Mouse (Mus musculus) right cerebral cortex, postnatal 10 days (tissue): ENCODE measurements around the gene Syndig1l.

Experiments
- DNase-seq, 2 experiments: peaks; one replicate each; pipeline ENCODE4 v3.0.0; 2021; ENCODE audit warnings: low spot score in 2 of 2

Gene Syndig1l

GRCm38 (mm10) chr12:84674666-84675526 lies 23.7 kb downstream of the Syndig1l start:
- no peak for DNase-seq

- DNase-seq: no peak
Observed at GRCm38 (mm10) chr12:84671646-84672045, 27.0 kb downstream of the Syndig1l start.

GRCm38 (mm10) chr12:84670555-84670954 lies 28.1 kb downstream of the Syndig1l start:
- DNase-seq: no peak

DNA sequence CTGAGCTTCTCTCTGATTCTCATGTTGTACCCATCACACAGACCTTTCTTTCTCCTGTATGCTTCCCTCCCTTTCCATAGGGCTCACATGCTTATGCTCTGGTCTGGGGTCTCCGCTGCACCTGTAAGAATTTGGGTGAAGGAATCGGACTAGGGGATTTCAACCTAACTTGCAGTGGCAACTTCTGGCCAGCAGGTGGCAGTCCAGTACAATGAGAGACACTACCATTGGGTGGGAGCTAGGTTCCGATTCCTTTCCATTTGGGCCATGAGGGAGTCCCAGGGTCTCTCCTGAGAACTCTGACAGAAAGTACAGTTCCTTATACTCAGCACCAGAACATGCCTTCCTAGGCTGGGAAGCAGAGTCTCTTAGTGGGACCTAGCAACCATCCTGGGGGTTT lies 44.7 kb downstream of the Syndig1l start:
- DNase-seq: peak; percentile 64 to 85

DNA sequence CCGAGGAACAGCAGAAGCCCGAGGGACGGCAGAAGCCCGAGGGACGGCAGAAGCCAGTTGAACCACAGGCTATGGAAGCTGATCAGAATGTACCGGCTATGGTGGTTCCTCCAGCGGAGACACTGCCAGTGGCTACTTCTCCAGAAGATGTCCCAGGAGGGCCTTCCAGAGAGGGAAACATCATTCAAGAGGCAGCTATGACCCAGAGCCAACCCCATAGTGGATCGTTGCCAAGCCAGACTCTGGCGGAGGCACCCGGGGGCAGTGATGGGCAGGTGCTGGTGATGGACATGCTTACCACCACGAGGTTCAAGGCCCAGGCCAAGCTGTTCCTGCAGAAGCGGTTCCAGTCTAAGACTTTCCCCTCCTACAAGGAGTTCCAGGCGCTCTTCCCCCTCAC lies 48.4 kb downstream of the Syndig1l start:
- DNase-seq: no peak

DNA sequence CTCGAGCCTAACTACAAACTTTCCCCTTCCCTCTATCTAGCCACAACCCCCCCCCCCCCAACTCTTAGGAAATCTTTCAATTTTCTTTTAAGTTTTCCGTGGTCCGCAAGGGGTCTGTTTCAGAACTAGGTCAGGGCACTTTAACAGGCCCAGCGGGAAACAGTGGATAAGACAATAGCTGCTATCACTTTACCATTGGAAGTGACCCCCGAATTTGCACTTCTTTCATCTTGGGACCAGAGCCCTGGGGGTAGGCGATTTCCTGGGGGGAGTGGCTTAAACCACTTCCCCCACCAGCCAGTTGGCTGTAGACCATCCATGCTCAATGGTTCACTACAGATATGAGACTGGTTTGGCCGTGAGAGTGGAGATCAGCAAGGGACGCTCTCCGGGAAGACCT lies 58.0 kb downstream of the Syndig1l start, which contains the start of gene Vrtn:
Gene Vrtn, plus strand, starts transcription at position 366 of the 400 bp plus-strand sequence.
- no peak for DNase-seq

DNA sequence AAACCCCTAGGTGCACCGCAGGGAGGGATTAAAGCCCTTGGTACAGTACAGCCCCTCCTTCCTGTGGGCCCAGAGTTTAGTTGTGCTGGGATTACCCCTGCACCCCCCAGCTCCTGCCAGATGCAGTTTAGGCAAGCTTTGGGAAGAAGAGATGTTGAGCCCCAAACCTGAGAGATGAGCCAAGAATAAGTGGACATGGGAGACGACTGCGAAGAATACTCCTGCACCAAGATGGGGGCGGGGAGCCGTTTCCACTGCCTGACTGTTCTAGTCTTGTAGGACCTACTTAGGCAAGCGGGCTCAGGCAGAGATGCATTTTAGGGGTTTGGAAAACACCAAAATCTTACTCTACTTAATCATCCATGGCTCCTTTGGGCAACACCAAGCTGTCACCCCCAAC lies 58.4 kb downstream of the Syndig1l start:
- no peak for DNase-seq

DNA sequence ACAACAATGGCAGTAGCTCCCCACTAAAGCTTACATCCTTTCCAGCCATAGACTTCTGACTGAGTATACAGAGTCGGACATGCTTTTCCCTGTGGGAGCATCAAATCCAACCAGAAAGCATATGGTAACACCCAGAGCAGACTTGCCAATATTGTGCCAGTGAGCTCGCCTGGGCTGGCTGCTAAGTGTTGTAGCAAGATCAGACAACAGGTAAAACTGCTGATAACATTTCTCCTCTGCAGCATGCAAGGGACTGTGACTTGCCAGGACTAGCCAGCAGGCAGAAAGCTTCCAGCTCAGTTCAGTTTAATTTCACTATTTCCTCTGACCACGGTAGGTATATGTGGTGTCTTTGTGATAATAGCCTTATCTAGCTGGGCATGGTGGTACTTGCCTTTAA lies 66.8 kb downstream of the Syndig1l start:
- no peak for DNase-seq
